Mouse (Mus musculus) CH12.LX (cell line): ENCODE results near the gene Dhx40.

Experiments
- CHD2 ChIP-seq: IDR thresholded peaks from 2 replicates; pipeline ENCODE4 v1.6.1; 2011; ENCODE audit warnings: low read length, improper control_type of control experiment
- CTCF ChIP-seq, 2 experiments: IDR thresholded peaks in 1 of 2; conservative IDR thresholded peaks in 1 of 2; 2 replicates each; pipeline ENCODE4 v1.5.1; 2011 to 2012; ENCODE audit warnings: low read depth in 2 of 2, low read length in 2 of 2, improper control_type of control experiment in 1 of 2, inconsistent platforms in 1 of 2, mild to moderate bottlenecking in 1 of 2, moderate library complexity in 1 of 2
- ELF1 ChIP-seq: IDR thresholded peaks from 2 replicates; pipeline ENCODE4 v1.6.1; 2014; ENCODE audit warnings: low read depth, mild to moderate bottlenecking, inconsistent platforms, low read length, improper control_type of control experiment
- EP300 ChIP-seq: IDR thresholded peaks from 2 replicates; pipeline ENCODE4 v1.6.1; 2011; ENCODE audit warnings: low read length, improper control_type of control experiment
- HCFC1 ChIP-seq: IDR thresholded peaks from 2 replicates; pipeline ENCODE4 v1.6.1; 2012; ENCODE audit warnings: low read depth, mild to moderate bottlenecking, inconsistent platforms, low read length, improper control_type of control experiment
- MAFK ChIP-seq: IDR thresholded peaks from 2 replicates; pipeline ENCODE4 v1.6.1; 2011; ENCODE audit warnings: low read length, improper control_type of control experiment; ENCODE audit not compliant: insufficient replicate concordance
- MAX ChIP-seq: IDR thresholded peaks from 2 replicates; pipeline ENCODE4 v1.6.1; 2011; ENCODE audit warnings: low read length, improper control_type of control experiment
- NRF1 ChIP-seq: IDR thresholded peaks from 2 replicates; pipeline ENCODE4 v1.6.1; 2014; ENCODE audit warnings: low read depth, mild to moderate bottlenecking, inconsistent platforms, low read length, improper control_type of control experiment, moderate library complexity
- UBTF ChIP-seq: IDR thresholded peaks from 2 replicates; pipeline ENCODE4 v1.6.1; 2012; ENCODE audit warnings: low read depth, mild to moderate bottlenecking, inconsistent platforms, low read length, improper control_type of control experiment, moderate library complexity
- USF1 ChIP-seq: IDR thresholded peaks from 2 replicates; pipeline ENCODE4 v1.6.1; 2014; ENCODE audit warnings: low read depth, mild to moderate bottlenecking, inconsistent platforms, low read length, improper control_type of control experiment
- ZKSCAN1 ChIP-seq: IDR thresholded peaks from 2 replicates; pipeline ENCODE4 v1.6.1; 2012; ENCODE audit warnings: low read depth, inconsistent platforms, low read length, improper control_type of control experiment, borderline replicate concordance

- peak; percentile 62; the same call in 1 of the 2 replicates for TF ChIP-seq ELF1
- no peak for TF ChIP-seq USF1
- TF ChIP-seq MAFK, result no peak
- TF ChIP-seq EP300, result 0 out of 2 replicates have a peak, but pooled peaks have one; percentile 22
- no peak for TF ChIP-seq CTCF (conservative IDR thresholded peaks at IDR 0.05 in 1 of 2, IDR thresholded peaks at IDR 0.05 in 1 of 2; ENCODE audit: low read depth in 2 of 2, low read length in 2 of 2)
- no peak for TF ChIP-seq UBTF
- TF ChIP-seq NRF1, result no peak
- TF ChIP-seq HCFC1, result no peak
- TF ChIP-seq ZKSCAN1, result no peak
- TF ChIP-seq MAX, result no peak
- no peak for TF ChIP-seq CHD2
Measured at GRCm38 (mm10) chr11:86756156-86757141, 51.1 kb downstream of the Dhx40 start.
